Mouse (Mus musculus) T-cell, adult 2 months (primary cell): ENCODE measurements around the gene Lair1.
"Not testable (repeated sequence)": the region's sequence is repeated elsewhere in the genome, so short reads cannot be mapped to it uniquely, and the experiment has no call there.

ENCODE experiments used
- DNase-seq: peaks from one replicate; pipeline ENCODE4 v3.0.0; 2022; ENCODE audit warnings: low spot score

Gene Lair1

DNA sequence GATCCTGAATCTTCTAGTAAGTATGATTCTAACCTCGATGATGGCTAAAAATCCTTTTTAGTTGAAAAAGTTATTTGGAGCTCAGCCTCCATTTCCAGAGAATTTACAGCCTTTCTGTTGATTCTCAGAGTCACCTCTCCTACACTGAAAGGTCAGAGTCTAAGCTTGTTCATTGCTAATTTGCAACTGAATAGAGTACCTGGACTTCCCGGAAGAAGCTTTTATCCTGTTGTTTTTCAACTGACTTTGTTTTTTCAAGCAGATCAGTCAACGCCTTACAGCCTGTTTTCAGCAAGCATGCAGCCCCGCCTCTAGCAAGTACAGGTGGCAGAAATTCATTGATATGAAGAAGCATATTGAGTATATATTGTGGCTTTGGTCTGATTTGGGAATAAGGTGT is 59.0 kb downstream of the Lair1 start:
- DNase-seq, result not testable (repeated sequence)

DNA sequence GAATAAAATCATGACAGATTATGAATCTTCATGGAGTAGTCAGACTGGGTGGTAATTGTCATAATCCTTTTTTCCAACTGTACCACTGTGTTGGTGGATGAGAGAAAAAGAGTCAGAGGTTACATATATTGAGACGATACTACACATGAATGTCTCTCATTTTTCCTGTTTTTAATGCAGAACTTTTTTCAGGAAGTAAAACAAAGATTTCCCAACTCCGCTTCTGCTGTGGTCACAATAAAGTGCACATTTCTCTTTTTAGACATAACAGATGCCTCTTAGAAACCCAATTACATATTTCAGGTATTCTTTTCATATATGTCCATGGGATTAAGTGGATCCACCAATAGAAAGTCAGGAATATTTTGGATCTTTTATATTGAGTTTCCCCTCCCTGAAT is 101.0 kb downstream of the Lair1 start:
- DNase-seq, result no peak

DNA sequence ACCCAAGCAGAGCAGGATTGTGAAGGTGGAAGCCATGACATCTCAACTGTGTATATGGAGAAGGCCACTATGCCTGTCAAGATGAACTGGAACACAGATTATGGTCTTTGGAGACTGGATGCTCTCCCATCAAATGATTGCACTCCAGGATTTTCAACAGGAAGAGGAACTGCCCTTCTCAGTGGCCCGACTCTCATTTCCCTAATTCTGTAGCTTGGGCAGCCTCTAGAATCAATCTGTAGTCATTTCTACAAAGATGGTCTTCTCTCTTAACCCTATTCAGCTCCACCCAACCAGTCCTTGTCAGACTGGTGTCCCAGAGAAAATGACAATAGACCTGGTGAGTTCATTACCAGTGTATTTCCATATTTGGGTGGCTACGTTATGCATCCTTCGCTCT is 105.6 kb downstream of the Lair1 start:
- no peak for DNase-seq
